Mouse (Mus musculus) adrenal gland, adult 18-20 months (tissue): ENCODE results near the gene Ftsj3. TPM values are rescaled to one million over a fixed set of nuclear protein-coding genes. Genes with fewer than 3 reads are reported as not detected.
"Not testable (repeated sequence)": the region's sequence is repeated elsewhere in the genome, so short reads cannot be mapped to it uniquely, and the experiment has no call there.

Experiments used
- DNase-seq, 2 experiments: peaks; one replicate each; pipeline ENCODE4 v3.0.0; 2021 to 2022; ENCODE audit warnings: low spot score in 2 of 2
- total RNA-seq, 2 experiments: library from RNA; stranded (reverse); gene quantifications; 1 replicate in 1 of 2; 2 replicates in 1 of 2; pipeline ENCODE4 v1.2.3; 2021

The Ftsj3 gene
- total RNA-seq, 2 experiments from 2014 or later = 53.6 to 55.8 TPM

DNA sequence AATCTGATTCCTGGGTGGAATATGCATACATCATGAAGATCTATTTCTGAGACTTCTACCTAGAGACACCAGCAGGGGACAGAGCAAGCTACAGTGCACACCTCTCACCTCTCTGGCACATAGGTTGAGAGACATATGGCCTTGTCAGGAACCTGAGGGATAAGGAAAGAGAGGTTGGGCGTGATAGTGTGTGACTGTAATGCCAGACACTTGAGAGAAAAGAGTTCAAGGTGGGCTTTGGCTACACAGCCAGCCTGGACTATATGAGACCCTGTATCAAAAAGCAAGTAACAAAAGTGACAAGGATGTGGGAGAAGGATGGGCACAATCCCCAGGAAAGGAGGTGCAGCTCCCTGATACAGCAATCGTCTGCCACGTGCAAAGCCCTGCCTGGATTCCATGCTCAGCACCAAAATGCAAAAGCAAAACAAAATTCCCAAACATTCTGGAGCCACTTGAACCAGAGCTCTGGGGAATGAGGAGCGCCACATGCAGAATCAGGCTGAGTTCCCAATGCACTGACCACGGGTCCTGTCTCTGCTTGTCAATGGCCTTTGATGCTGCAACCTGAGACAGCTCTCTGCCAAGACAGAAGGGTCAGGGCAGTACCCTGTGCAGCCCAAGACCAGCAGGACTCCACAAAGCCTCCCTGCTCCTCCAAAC is 15.4 kb upstream of the Ftsj3 start:
- DNase-seq = no peak

DNA sequence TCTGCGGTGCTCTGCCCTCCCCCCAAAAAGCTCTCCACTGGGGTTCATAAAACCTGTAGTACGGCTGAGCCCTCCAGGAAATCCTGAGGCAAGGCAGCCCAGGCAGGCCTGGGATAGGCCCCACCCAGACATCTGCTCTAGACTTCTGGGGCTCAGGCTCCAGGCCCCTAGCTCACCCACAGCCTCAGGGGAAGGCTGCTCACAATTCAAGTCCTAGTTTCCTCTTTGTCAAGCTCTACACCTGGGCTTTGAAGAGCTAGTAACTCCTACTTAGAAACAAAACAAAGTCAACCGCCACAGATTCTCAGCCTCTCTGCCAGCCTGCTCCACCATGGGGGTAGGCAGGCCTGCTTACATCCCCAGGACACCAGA is 13.2 kb upstream of the Ftsj3 start:
- peak in 1 of 2 experiments; percentile 38 for DNase-seq

DNA sequence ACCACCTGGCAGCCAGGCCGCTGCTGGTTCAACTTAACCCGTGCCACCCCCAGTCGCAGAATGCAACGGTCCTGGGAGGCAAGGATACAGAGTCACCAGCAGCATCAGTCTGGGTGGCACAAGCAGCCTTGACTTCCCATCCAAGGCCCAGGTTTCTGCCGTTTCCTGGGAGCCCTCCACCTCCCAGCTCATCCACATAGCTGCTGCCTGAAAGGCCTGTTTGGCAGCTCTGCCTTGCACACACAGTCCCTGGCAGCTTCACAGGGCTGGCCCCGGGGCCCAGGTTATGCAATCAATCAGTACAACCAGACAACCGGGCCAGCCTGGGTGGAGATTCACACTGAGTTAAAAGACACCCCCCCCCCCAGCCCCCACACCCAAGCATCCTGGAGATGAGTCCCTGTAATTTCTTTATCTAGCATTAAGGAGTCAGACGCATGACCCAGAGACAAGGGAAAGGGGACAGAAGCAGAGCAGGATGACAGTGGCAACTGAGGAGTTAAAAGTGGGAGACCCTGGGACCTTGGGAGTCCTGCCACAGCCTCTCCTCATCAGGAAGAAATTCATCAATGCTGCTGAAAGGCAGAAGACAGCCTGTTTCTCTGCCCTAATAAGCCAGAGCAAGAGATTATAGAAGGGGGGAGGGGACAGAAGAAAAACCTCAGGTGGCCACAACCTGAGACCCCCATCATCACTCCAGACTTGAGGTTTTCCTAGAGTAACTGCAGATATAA is 12.6 kb upstream of the Ftsj3 start:
- peak; percentile 56 to 67 for DNase-seq

DNA sequence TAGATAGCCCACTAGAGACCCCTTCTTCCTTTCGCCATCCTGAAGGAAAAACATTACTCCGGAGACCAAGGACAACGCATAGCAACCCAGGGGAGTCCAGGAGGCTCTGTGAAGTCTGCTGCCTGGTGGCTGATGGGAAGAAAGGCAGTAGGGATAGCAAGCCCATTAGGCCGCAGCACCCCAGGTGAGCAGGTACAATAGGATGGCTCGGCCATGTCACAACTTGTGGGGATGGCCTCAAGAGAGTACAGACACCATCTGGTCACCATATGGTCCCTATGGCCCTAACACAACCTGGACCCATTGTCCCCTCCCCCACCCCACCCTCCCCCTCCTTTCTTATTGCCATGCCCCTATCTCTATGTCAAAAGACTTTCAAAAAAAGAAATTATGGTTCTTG is 12.0 kb upstream of the Ftsj3 start:
- no peak for DNase-seq

DNA sequence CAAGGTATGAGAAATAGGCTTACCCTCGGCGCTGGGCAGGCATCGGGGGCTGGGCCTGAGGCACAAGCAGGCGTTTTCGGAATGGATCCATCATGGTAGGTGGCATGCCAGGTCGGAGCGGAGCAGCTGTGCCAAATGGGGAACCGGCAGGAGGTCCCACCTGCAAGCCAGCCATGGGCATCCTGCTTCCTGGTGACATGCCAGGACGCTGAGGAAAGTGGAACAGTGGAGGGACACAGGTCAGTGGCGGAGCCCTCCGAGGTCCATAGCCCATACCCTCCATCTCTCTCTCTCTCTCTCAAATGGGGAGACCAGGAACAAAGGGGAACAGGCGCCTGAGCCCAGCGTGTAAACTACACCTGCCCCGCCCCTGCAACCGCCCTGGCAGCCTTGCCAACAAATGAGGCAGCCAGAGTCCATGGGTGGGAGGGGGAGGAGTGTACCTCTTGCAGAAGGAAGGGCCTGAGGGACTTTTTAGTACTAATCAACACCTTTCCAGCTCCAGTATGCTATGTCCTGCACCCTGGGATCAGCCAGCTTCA is 11.5 kb upstream of the Ftsj3 start:
- peak; percentile 31 to 36 for DNase-seq

DNA sequence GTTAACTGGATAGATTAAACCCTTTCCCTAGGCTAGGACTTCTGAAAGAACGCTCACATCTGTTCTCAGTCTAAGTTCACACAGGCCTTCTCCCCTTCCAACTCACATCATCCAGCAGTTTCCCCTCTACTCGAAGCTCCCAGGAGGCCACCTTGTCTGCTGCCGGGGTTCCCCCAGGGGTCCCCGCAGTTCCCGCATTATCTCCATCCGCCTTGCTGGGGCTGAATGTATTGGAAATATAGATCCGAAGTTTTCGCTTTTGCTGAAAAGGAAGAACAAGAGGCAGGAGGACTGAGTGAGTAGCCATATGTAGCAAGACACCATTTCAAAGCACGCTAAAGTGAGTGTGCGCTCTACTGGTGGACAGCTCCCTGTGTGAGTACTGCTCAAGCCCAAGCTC is 10.6 kb upstream of the Ftsj3 start:
- DNase-seq = no peak

DNA sequence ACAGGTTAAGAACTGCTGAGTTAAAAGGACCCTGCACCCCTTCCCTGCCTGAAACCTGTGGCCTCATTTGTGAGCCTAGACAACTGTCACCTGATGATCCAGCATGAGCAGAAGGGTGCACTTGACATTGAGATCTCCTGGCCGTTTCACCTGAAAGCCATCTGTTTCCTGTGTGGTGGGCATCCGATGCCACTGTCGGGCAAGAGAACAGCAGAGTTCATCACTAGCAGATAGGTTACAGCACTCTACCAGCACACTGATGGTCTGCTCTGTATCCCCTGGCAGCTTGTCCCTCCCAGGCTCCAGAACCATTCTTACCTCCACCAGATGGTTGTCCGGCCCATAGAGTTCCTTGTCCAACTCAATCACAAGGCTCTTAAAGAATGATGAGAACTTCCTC is 9.7 kb upstream of the Ftsj3 start:
- DNase-seq = no peak

DNA sequence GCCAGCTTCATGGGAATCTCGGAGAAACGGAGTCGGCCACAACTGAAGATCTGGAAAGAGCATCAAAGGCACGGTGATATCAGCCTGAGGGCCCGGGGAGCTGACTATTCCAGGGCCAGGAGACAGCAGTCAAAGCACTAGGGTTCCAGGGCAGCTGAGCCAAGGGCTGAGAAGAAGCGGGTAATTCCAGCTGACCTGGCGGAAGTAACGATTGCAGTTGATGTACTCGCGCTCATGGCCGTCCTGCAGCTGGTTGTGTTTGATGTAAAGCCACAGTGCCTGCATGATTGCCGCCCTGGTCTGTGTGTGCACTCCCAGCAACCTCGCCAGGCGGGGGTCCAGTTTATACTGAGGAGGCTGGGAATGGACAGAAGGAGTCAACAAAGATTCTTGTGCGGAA is 9.1 kb upstream of the Ftsj3 start:
- DNase-seq = no peak

DNA sequence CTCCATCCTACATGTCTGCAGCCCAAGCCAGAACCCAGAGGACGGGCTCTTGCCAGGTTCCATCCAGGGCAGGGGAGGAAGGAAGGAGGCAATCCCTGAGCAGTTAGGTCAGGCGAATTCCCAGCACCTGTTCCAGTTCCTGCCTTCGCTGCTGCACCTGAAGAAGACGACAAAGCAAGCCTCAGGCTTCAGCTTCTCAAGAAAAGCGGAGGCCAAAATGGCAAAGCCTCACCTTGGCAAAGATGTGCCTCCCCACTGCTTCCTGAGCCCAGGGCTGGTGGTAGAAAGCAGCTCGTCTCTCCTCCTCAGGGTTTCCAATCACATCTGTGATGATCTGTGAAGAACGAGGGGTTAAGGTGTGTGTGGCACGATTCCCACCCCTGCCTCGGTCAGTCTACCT is 8.1 kb upstream of the Ftsj3 start:
- DNase-seq = no peak

DNA sequence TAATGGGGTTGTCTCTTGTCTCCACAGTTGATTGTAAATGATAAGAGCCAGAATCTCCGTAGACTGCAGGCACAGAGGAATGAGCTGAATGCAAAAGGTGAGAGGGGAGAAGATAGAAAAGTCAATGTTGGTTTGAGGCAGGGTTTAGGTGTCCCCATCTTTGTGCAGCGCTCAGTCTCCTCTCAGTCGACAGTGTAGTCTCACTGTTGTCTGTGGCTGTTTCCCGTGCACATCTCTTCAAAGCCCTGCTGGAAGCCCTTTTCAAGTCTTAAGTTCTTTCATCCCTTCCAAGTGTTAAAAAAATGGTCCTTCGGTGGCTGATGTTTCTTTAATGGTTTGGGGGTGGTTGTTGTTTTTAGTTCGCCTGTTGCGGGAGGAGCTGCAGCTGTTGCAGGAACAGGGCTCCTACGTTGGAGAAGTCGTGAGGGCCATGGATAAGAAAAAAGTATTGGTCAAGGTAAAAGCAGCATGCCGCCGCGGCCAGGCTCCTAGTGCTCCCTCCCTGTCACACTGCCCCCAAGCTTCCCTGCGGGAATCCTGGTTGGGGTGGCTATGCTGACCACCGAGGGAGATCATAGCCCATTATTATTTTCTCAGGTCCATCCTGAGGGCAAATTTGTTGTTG is 5.1 kb upstream of the Ftsj3 start:
- DNase-seq = no peak

DNA sequence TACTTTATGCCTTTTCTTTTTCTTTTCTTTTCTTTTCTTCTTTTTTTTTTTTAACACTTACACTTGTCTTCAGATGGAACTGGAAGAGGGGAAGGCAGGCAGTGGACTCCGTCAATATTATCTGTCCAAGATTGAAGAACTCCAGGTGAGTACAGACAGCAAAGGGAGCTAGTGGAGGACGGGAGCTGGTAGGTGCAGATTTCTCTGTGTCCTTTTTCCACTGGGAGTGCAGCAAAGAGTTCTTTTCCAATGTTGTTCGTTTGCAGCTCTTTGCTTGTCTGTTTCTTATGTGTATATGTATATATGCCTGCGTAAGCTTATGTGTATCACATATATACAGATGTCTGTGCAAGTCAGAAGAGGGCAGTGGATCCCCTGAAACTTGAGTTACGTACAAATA is 896 bp upstream of the Ftsj3 start:
- DNase-seq = no peak

DNA sequence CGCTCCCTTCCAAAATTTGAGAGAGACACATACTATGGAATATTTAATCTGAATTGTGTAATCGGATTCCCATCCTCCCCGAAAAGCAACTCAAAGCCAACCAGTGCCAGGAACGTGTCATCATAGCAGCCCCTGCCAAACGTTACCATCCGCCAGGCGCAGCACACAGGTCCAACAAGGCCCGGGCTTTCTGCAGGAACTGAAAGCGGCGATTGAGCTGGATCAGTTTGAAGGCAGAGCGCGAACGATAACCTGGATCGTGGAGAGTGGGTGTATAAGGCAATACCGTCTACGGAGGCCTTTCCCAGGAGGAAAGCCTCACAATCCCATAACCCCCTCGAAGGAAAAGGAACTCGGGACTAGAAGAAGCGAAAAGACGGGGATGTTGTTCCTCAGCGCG is 705 bp downstream of the Ftsj3 start:
- no peak for DNase-seq

DNA sequence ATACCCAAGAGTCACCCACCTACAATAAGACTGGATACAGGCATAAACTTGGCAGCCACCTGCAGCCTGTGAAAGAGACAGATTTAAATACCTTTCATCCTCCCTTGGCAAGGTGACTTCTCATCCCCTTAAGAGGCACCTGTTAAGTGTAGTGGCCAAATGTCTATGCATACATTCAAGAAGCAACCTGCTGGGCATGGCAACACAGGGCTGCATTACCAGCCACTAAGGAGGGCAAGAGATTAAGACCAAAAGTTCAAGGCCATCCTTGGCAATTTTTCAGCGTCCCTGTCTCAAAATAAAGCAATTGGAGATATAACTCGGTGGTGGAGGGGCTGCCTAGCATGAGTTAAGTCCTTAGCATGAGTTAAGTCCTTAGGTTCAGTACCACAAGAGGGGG is 1.1 kb downstream of the Ftsj3 start:
- no peak for DNase-seq

DNA sequence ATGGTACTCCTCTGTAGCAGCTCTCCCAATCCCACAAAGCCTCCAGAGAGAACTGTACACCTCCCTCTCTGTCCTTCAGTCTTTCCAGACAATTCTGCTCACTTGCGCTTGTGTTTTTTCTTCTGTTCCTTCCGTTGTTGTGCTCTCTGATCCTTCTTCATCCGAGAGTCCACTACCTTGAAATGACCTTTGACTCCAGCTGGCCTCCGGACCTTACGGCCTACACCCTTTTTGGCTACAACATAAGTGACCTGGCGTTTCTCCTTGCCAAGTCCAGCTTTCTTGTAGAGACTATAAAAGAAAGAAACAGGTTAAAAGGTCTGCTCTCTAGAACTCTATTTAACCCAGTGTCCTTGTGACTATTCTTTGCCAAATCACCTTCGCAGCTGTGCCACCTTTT is 6.6 kb downstream of the Ftsj3 start:
- DNase-seq = no peak

DNA sequence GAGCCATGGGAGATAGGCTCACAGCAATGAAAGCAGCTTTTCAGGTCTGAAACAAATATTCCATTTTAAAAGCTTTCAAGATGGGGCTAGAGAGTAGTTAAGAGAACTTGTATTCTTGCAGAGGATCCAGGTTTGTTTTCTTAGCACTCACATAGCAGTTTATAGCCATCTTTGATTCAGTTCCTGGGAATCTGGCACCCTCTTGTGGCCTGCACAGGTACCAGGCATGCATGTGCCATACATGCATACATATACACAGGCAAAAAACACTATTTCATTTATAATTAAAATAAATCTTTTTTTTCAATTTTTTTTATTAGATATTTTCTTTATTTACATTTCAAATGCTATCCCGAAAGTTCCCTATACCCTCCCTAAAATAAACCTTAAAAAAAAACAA is 9.0 kb downstream of the Ftsj3 start:
- no peak for DNase-seq

DNA sequence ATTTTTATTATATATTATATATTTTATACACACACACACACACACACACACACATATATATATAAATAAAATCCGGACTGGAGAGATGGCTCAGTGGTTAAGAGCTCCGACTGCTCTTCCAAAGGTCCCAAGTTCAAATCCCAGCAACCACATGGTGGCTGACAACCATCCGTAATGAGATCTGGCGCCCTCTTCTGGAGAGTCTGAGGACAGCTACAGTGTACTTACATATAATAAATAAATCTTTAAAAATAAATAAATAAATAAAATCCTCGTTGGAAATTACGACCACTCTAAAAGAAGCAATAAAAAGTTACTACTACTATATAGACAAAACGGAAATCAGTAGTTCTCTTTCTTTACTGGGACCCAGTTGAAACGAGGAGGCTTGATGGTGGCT is 21.9 kb downstream of the Ftsj3 start:
- DNase-seq = not testable (repeated sequence)

DNA sequence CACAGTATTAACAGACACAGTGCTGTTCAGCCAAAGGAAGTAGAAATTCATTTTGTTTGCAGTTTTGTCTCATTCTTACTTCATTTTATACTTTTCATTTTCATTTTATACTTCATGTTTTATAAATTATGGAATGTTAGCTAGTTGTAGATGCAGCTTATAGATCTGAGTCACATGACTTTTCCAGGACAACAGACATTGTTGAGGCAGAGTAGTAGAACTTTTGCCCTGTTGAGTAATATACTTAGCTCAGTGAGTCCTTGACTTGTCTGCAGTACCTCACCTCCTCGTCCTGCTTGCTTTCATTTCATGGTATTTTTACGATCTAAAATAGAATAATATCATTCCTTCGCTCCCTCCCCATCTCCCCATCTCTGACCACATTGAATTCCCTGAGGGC is 35.3 kb downstream of the Ftsj3 start:
- DNase-seq = no peak

DNA sequence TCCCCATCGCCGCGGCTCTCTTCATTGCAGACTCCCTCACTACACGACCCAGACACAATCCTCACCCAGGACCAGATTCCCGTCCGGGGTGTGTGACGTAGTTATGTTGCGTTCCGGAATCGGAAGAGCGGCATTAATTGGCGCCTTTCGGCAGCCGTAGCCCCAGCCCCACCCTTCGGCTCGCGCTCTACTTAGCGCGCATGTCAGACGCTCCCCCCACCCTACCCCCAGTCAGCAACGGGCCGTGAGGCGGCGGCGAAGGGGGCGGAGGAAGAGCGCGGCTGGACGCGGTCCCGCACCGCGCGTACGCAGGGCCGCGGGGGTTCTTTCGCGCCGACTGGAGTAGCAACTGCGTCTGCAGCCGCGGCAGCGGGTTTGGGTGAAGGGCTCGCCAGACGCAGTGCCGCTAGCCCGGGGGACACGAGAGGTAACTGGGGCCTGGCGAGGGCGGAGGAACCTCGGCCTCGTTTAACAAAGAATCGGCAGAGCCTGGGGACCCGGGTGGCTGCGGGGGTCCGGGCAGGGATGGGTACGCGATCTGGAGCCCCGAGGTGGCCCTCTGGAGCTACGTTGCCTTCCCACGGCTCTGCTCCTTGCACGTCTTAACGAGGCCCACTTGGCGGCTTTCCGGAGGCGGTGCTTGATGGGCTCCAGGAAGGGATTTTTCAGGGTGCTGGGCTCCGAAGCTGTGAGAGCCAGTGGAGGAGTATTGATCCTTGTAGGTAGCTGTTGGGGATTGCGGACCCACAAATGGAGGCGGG is 39.0 kb downstream of the Ftsj3 start, which contains the start of gene Ddx42:
Gene Ddx42 (plus strand): TSS at position 197 of the 761 bp plus-strand sequence.
- peak; percentile 81 to 86 for DNase-seq

DNA sequence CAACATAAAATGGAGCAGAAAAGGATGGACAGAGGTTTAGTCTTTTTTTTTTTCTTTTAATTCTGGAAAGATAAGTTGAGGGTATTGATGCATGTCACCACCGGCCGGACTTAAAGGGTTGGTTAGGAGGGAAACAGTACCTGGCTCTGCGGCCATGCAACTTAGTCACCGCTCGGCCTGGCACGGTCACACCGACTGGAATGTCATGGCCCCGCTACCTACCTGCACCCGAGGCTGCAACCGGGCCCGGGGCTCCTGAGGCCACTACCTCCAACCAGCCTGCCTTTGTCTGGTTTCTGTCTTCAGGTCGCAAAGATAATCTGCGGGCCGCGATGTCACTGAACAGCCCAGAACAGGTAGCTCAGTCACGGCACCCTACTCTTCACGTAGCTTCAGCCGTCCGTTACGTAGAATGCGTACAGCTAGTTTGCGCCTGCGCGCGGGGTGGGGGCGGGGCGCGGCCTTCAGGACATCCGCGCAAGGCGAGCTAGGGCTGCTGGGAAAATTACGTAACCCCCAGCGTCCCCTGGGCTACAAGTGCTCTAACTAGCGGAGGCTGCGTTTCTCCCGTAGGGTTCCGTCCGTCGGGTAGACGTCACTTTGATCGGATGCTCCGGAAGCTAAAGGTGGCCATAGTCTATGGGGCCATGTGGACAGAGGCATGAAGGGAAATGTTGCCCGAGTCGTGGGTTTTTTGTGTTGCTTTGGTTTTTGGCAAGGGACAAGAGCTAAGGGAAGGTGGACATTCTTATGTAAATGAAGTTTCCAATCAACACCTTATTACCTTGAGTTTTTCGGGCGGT is 39.8 kb downstream of the Ftsj3 start, which contains the start of gene Ccdc47:
Gene Ccdc47 (minus strand): TSS at position 418 of the 803 bp plus-strand sequence.
- peak; percentile 79 to 80 for DNase-seq

DNA sequence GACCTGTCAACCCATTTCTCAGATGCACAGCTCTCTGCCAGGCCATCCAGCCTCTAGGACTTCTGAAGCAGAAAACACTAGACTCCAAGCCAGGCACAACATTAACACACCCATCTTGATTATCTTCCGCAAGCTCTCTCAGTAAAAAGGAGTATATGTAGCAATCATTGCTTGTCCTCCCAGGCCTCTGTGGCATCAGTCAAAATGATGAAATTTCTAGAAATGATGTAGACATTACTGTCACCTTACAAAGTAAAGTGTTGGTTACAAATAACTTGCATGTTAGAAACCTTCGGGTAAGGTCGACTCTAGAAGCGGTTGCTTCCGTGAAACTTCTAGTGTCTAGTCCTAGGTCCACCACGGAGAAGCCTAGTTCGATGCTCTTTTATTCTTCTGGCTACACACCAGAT is 40.4 kb downstream of the Ftsj3 start:
- DNase-seq = no peak
